Mouse (Mus musculus) naive thymus-derived CD4-positive, alpha-beta T cell, adult 2 months (primary cell): ENCODE measurements around the gene Spred3.
"Not testable (repeated sequence)": the region's sequence is repeated elsewhere in the genome, so short reads cannot be mapped to it uniquely, and the experiment has no call there.

ENCODE experiments used
- DNase-seq: peaks from one replicate; pipeline ENCODE4 v3.0.0-alpha.2; 2011; ENCODE audit warnings: low read depth

The Spred3 gene

DNA sequence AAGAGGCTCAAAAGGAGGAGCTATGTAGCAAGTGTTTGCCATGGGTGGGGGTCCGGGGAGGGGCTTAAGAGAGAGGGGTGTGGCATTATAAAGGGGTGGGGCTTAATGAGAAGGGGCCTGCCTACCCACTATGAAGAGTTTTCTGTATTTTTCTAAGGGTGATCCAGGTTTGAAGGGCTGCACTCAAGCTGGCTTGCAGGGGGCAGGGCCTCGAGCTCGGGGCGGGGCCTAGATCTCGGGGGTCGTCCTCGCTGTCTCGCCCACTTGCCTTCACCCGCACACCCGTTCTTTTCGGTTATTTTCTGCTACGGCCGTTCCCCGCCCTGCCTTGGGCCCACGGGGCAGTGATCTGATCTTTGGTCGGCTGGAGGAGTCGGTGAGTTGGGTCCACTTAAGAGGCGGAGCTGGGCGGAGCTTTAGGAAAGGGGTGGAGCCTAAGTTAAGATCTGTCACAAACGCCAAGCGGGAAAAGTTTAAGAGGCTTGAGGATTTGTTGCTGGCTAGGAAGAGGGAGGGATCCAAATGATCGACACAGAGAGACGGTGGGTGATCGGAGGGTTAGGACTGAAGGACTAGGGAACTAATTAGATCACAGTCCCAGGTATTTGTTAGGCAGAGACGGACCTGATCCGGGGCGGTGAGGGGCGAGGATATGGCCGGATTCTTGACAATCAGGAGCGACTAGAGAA, at the start of gene Spred3, which contains the start of gene Ggn:
TSS of gene Spred3 (minus strand) at position 346 of the 689 bp plus-strand sequence.
TSS of gene Ggn (plus strand) at position 145 of the 689 bp plus-strand sequence.
- DNase-seq = peak; percentile 53

DNA sequence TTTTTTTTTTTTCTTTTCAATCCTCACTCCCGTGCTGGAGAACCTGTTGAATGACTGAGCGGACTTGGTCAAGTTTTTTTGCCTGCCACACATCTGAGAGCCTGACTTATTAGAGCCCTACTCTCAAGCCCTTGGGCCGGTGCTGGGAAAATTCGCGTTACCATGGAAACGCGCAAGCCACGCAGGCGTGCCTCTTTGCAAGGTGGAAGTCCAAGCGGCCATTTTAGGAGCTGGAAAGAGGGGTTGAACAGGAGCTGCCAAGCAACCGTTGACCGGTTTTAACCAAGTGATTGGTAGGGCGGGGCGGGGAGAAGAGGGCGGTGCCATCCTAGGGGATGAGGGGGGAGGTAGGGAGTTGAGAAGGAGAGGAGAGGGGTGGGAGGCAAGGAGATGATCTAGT, 44.6 kb upstream of the Spred3 start:
- DNase-seq = no peak

DNA sequence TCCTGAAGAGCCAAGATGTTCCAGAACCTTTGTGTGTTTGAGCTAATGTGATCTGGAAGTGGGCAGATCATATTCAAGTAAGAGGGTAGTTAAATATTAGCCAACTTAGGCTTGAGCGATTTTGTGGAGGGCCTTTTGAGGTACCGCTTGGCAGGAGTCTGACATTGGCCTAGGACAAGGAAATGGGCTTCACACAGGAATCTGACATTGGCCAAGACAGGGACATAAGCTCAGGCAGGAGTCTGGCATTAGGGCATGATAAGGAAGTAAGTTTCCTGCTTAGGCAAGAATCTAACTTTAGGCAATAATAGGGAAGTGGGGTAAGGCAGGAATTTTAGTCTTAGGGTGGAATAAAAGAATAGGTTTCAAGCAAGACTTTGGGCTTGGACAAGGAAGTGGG, 44.0 kb upstream of the Spred3 start:
- DNase-seq = no peak

DNA sequence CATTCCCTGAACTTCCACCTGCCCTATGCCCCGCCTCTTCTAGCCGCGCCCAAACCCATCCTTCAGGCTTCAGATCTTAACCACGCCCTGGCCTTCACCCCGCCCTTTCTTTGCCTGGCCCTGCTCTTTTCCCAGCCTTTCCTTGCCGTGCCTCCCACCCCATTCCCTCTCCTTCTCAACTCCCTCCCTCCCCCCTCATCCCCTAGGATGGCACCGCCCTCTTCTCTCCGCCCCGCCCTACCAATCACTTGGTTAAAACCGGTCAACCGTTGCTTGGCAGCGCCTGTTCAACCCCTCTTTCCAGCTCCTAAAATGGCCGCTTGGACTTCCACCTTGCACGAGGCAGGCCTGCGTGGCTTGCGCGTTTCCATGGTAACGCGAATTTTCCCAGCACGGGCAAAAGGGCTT, 43.5 kb upstream of the Spred3 start, which contains the start of gene Catsperg1:
TSS of gene Catsperg1 (minus strand) at position 361 of the 408 bp plus-strand sequence.
- DNase-seq = no peak

DNA sequence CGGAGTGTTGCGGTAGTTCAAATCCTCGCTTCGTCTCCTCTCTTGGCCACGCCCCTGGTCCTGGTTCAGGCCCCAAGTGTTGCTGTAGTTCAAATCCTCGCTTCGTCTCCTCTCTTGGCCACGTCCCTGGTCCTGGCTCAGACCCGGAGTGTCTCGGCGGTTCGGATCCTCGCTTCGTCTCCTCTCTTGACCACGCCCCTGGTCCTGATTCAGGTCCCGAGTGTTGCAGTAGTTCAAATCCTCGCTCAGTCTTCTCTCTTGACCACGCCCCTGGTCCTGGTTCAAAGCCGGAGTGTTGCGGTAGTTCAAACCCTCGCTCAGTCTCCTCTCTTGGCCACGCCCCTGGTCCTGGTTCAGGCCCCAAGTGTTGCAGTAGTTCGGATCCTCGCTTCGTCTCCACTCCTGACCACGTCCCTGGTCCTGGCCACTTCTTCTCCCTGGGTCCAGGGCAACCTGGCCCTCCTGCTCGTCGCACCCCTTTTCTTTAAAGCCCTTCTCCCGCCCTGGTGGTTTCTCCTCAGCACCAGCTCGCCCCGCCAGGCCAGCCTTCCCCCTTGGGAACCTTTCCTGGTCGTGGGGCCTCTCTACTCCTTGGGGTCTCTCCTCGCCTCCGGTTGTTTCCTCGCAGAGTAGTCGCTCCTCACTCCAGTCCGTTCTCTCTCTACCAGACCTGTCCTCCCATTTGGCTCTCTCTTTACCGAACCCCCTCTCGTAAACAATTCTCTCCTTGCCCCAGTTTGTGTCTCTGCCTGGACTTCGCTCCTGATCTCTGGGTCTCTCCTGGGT, 42.8 kb upstream of the Spred3 start:
- DNase-seq = not testable (repeated sequence)

DNA sequence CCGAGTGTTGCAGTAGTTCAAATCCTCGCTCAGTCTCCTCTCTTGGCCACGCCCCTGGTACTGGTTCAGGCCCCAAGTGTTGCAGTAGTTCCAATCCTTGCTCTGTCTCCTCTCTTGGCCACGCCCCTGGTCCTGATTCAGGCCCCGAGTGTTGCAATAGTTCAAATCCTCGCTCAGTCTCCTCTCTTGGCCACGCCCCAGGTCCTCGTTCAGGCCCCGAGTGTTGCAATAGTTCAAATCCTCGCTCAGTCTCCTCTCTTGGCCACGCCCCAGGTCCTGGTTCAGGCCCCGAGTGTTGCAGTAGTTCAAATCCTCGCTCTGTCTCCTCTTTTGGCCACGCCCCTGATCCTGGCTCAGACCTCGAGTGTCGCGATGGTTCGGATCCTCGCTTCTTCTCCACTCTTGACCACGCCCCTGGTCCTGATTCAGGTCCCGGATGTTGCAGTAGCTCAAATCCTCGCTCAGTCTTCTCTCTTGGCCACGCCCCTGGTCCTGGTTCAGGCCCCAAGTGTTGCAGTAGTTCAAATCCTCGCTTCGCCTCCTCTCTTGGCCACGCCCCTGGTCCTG, 42.1 kb upstream of the Spred3 start:
- DNase-seq = no peak

DNA sequence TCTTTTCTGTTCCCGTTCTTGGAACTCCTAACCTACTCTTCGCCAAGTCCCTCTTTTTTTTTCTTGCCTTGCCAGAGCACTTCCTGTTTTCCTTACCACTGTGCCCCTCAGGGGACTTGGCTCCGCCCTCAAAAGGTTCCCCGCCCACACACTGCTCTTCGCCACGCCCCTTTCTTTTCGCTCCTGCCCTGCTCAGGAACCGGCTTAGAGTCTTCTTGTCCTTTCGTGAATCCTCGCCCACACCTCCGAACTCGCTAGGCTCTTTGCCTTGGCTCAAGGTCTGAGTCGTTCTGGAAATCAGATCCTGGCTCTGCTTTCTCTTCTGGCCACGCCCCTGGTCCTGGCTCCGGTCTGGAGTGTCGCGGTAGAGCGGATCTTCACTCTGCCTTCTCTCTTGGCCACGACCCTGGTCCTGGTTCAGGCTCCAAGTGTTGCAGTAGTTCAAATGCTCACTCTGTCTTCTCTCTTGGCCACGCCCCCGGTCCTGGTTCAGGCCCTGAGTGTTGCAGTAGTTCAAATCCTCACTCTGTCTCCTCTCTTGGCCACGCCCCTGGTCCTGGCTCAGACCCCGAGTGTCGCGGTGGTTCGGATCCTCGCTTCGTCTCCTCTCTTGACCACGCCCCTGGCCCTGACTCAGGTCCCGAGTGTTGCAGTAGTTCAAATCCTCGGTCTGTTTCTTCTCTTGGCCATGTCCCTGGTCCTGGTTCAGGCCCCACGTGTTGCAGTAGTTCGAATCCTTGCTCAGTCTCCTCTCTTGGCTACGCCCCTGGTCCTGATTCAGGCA, 41.4 kb upstream of the Spred3 start:
- DNase-seq = peak; percentile 90

DNA sequence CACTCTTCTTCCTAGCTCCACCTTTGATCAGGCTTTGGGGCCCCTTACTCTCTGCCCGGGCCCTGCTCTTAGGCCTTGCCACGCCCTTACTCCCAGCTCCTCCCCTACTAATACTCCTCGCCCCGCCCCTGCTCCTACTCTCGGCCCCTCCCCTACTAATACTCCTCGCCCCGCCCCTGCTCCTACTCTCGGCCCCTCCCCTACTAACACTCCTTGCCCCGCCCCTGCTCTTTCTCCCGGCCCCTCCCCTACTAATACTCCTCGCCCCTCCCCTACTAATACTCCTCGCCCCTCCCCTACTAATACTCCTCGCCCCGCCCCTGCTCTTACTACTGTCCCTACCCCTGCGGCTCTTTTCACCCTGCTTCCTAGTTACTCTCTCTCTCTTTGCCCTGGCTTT, 40.8 kb upstream of the Spred3 start:
- DNase-seq = peak; percentile 38

DNA sequence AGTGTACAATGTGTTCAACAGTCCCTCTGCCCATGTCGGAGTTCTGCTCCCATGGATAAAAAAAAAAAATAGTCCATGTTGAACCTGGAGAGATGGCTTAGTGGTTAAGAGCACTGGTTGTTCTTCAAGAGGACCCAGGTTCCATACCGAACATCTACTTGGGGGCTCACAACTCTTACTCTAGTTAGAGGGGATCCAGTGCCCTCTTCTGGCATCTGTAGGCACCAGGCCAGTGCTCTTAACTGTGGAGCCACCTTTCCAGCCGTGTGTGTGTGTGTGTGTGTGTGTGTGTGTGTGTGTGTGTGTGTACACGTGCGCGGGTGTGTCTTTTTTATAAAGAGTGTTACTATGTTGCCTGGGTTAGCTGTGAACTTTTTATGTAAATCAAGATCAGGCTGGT, 32.4 kb upstream of the Spred3 start:
- no peak for DNase-seq

DNA sequence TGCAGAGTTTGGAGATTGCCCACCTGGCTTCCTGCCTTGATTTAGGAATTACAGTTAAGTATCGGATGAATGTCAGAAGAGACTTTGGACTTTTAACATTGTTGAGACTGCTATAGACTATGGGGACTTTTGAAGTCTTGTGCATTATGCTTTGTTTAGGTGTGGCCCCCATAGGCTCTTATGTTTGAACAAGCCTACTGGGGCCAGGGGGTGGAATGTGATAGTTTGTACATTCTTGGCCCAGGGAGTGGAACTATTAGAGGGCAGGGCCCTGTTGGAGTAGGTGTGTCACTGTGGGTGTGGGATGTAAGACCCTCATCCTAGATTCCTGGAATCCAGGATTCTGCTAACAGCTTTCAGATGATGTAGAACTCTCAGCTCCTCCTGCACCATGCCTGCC, 24.0 kb upstream of the Spred3 start:
- not testable (repeated sequence) for DNase-seq

DNA sequence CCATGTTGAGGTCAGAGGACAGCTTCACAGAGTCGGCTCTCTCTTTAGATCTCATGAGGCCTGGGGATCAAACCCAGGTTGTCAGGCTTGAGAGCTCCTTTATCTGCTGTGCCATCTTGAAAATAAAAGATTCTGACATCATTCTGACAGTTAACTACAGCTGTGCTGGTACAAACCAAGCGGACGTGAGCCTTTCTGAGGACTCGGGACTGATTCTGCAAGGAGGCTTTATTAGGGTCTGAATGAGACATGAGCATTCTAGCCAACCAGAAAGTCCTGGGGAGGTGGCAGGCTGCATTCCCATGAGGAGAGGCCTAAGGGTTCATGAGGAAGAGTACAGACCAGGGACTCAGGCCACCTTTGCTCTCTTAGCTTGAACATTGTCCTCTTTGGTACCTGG, 11.1 kb upstream of the Spred3 start:
- not testable (repeated sequence) for DNase-seq

DNA sequence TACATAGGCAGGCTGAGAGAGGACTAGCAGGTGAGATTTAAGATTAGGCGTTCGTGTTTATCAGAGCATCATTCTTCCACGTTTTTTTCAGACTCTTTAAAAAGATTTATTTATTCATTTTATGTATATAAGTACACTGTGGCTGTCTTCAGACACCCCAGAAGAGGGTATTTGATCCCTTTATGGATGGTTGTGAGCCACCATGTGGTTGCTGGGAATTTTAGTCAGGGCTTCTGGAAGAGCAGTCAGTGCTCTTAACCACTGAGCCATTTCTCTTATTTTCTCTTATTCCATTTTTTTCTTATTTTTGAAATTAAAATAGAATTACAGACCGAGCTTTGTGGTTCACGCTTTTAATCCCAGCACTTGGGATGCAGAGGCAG, 10.6 kb upstream of the Spred3 start:
- DNase-seq = no peak

DNA sequence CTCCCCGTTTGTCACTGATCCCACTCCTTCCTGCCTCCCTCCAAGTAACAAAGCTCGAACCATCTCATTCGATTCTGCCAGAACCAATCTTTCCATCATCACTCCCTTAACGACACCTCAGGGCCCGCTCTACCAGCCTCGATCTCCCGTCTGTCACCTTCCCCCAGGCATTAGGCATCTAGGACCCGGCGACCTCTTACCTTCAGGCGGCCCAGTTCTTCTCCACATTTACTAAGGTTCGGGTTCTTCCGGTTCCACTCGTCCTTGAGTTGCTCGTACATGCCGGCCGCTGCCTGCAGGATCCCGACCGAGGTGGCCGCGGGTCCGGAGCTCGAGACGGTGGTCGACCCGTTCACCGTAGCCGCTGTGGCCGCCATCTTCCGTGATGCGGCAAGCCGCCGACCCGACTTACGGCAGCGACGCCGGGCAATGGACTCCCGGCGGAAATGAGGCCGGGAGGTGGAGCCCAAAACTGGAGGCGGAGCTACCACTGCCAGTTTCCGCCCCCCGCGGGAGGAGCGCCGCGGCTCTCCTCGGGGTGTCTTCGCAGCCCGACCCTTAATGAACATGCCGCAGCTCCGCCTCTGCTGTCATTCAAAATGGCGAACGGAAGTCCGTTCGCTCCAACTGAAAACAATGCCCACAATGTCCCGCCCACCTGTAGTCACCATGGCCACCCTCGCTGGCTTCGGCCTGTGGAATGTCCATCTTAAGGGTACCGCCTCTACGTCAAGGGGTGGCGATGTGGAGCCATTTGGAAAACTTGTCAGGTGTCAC, 10.1 kb upstream of the Spred3 start, which contains the start of gene Psmd8:
TSS of gene Psmd8 (minus strand) at position 625 of the 777 bp plus-strand sequence.
- peak; percentile 98 for DNase-seq

DNA sequence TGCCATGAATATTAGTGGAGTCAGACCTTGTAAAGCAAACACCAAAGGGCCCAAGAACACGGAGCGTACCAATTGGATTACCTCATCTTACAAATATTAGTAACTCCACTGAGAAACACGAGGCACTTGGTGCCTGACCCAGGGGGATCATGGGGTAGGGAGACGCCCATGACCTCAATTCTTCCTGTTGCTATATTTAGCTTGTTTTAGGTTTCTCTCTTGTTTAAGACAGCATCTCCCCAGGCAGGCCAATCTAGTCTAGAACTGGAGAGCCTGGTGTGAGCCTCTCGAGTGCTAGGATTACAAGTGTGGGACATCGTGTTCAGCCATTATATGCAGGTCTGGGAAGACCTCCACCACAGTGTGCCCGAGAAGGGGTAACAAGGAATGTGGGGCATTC, 9.1 kb upstream of the Spred3 start:
- peak; percentile 57 for DNase-seq

DNA sequence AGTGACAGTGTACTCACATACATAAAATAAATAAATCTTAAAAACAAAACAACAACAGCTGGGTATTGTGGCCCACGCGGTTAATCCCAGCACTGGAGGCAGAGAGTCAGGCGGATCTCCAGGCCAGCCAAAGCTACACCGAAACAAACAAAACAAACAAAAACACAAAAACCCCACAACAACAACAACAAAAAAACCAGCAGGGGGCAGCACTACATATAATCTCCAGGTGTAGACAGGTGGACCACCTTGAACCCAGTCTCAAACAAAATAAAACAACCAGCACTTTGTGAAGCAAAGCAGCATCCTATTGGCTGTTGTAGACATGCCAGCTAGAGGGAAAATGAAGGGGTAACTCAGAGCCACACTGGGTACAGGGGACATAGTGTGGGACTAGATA, 7.9 kb upstream of the Spred3 start:
- peak; percentile 52 for DNase-seq

DNA sequence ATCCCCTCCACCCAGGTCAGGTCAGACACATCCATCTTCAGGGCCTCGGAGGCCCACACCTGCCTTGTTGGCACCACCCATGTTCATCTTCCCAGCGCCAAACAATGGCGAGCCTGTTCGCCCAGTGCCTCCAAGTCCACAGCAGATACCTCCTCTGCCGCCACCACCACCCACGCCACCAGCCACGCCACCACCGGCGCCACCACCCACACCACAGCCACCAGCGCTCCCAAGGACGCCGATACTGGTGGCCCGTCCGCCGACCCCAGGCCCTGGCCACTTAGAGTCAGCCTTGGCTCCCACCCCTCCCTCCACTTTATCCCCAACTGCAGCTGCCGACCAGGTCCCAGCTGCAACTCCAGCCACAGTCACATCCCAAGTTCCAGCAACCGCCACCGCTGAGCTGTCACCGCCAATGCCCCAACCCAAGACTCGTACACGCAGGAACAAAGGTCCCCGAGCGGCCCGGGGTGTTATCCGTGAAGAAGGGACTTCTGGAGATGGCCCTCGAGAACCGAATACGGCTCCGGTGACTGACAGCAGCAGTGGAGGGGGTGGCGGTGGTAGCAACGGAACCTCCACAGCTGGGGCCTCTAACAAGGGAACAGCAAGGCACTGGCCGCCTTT, 2.3 kb upstream of the Spred3 start:
- DNase-seq = peak; percentile 17

DNA sequence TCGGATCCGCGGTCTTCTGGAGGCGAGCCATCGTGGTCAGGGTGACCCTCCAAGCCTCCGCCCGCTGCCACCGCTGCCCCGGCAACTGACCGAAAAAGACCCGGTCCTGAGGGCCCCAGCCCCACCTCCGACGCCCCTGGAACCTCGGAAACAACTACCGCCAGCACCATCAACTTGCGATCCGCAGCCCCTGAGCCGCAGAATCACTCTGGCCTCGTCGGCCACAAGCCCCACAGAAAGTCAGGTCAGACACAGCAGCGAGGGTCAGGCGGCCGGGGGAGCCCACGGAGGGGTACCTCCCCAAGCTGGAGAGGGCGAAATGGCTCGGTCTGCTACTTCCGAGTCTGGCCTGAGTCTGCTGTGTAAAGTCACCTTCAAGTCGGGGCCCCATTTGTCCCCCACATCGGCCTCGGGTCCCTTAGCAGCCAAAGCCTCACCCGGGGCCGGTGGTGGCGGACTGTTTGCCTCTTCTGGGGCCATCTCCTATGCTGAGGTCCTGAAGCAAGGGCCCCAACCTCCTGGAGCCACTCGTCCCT, 1.4 kb upstream of the Spred3 start:
- peak; percentile 28 for DNase-seq

DNA sequence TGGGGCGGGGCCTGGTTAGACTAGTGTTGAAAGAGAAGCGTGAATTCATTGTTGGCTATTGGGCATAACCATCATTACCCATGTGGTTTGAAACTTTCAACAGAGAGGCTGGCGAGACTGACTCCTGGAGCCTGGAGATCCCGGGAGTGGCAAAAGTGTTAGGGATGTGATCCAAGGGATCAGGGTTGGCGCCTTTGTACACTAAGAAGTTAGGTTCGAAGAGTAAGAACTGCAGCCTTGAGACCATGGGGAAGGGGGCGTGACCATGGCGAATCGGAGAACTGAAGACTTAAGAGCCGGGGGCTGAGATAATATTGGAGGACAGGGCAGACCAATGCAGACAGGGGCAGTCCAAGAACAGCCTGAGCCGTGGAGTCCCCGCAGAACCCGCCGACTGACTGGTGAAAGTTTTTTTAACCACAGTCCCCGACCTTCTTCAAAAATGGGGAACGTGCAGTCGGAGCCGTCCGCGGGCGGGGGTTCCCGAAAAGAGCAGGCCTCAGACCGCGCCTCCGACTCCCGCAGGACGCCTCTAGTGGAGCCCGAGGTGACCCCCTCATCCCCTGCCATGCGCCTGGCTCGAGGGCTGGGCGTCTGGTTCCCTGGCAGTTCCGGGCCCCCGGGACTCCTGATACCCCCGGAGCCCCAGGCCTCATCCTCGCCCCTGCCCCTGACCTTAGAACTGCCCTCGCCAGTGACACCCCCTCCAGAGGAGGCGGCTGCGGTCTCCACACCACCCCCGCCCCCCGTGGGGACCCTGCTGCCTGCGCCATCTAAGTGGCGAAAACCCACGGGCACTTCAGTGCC, 747 bp upstream of the Spred3 start:
- DNase-seq = peak; percentile 43

DNA sequence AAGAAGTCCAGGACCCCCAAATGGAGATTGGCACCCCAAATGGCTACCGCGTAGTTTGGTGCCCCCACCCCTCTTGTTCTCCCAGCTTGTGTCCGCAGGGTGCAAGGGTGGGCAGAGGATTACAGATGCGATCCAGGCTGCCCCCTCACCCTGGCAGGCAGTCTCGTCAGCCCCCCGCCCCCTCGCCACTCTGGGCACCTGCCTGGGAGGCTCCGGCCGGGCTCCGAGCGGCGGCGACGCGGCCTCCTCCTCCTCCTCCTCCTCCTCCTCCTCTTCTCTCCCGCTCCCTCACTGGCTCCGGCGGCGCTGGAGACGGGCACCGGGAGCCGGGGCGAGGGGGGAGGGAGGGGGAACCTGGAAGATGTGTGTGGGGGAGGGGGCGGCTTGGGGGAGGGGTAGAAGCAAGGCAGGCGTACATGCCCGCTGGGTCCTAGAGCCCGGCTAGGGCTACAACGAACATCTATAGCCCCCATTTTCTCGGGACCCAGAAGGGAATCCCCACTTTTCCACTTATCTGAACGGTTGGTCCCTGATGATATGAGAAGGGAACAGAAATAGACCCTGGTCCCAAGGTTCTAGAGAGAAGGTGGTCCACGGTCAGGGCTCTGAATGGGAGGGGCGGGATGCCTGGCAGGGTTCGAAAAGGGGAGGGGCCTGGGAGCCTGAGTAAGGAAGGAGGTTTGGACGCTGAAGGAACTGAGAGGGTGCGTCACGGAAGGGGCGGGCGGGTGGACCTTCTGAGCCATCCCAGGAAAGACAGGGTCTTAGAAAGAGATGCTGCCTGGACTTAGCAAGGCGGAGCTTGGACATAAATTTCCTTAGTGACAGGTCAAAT, 763 bp downstream of the Spred3 start:
- DNase-seq = no peak
